Mouse (Mus musculus) limb, embryonic 10.5 days (tissue): Measurements from ENCODE around the gene Dnah14. TPM values are rescaled to one million over a fixed set of nuclear protein-coding genes. Genes with fewer than 3 reads are reported as not detected.

ENCODE experiments used
- DNase-seq: peaks from one replicate; pipeline ENCODE4 v3.0.0-alpha.2; 2017; ENCODE audit warnings: low spot score
- H3K27ac ChIP-seq: fragments of 300-500 bp; sonication (generic); 2 replicates; pipeline ENCODE4 v1.5.1; 2016; ENCODE audit warnings: mild to moderate bottlenecking
- H3K27me3 ChIP-seq: fragments of 300-500 bp; sonication (generic); 2 replicates; pipeline ENCODE4 v1.6.1; 2016; ENCODE audit warnings: low read depth, mild to moderate bottlenecking; ENCODE audit not compliant: poor library complexity, severe bottlenecking
- H3K36me3 ChIP-seq: fragments of 300-500 bp; sonication (generic); 2 replicates; pipeline ENCODE4 v1.6.1; 2016; ENCODE audit warnings: mild to moderate bottlenecking, moderate library complexity
- H3K4me1 ChIP-seq: fragments of 300-500 bp; sonication (generic); 2 replicates; pipeline ENCODE4 v1.6.1; 2016
- H3K4me3 ChIP-seq: fragments of 300-500 bp; sonication (generic); 2 replicates; pipeline ENCODE4 v1.5.1; 2016; ENCODE audit warnings: mild to moderate bottlenecking, moderate library complexity
- H3K9me3 ChIP-seq: fragments of 300-500 bp; sonication (generic); replicated peaks from 2 replicates; pipeline ENCODE4 v1.6.1; 2016; ENCODE audit warnings: mild to moderate bottlenecking
- WGBS: fragments of 180-500 bp; shearing (Covaris S2); methylation state at CpG from one replicate; pipeline ENCODE4 v1.1.7; 2016; 5-methylcytosine and 5-hydroxymethylcytosine counted together
- polyA plus RNA-seq: library from polyadenylated mRNA; unstranded; fragments of >200 nt; fragmentation: Nextera tagmentation; extraction: Ambion mirVana; gene quantifications from 2 replicates; pipeline ENCODE4 v1.2.1, GENCODE M21; 2016

The Dnah14 gene
- polyA plus RNA-seq, 1 experiment from 2014 or later: 1.7 TPM

- Histone ChIP-seq H3K36me3 (peaks cover 35% of the 10 kb centered on the region), H3K4me1 (peaks cover 37% of the 10 kb centered on the region), H3K4me3 (peak overlapping the region; percentile 98), H3K27ac (no peak overlapping the region), H3K9me3 (no peaks in the 10 kb centered on the region), H3K27me3 (no peaks in the 10 kb centered on the region)
- 16% methylated on average over 6 of the region's 6 CpGs for WGBS
- no peak for DNase-seq
Measured at GRCm38 (mm10) chr1:181839746-181840366, 263.5 kb downstream of the Dnah14 start.

DNA sequence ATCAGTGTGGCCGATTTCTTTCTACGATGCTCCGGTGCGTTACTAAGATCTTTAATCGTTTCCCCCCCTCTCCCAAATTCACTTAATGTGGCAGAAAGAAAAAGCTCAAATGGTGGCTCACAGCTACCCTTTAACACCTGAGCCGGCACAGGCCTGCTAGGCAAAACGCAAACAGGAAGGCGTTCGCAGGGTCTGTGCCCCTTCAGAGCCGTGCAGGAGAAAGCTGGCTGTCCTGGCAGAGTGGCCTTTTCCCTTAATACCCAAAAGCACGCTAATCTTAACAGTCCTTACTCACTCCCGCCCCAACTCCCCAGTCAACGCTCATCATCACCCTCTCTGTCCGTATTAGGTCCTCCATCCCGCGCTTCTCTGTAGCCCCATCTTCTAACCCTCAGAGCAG lies 265.0 kb downstream of the Dnah14 start:
- no peak for DNase-seq
- H3K36me3 ChIP-seq: peaks cover 19% of the 10 kb centered on the region
- no peaks in the 10 kb centered on the region for H3K9me3 ChIP-seq
- peak overlapping the region; percentile 98 for H3K4me3 ChIP-seq
- under 1% methylated on average over 16 of the region's 16 CpGs for WGBS
- peaks cover 37% of the 10 kb centered on the region for H3K4me1 ChIP-seq
- no peaks in the 10 kb centered on the region for H3K27me3 ChIP-seq
- peak overlapping the region; percentile 98 for H3K27ac ChIP-seq

- Histone ChIP-seq H3K27ac (peak overlapping the region; percentile 98), H3K4me1 (peaks cover 37% of the 10 kb centered on the region), H3K9me3 (no peaks in the 10 kb centered on the region), H3K27me3 (no peaks in the 10 kb centered on the region), H3K4me3 (peak overlapping the region; percentile 98), H3K36me3 (peaks cover 12% of the 10 kb centered on the region)
- WGBS: under 1% methylated on average over 110 of the region's 113 CpGs
- peak; percentile 94 for DNase-seq
Measured at GRCm38 (mm10) chr1:181841864-181842672, 265.7 kb downstream of the Dnah14 start.

- peak within 1 kb of the TSS; percentile 98 for H3K4me3 ChIP-seq
- under 1% methylated on average over 14 of the region's 14 CpGs for WGBS
- H3K27ac ChIP-seq: peak within 1 kb of the TSS; percentile 98
- peaks cover 37% of the 10 kb centered on the region for H3K4me1 ChIP-seq
- DNase-seq: peak; percentile 54
- H3K27me3 ChIP-seq: no peaks in the 10 kb centered on the region
- H3K9me3 ChIP-seq: no peaks in the 10 kb centered on the region
- peaks cover 5% of the 10 kb centered on the region for H3K36me3 ChIP-seq
Measured at GRCm38 (mm10) chr1:181842781-181843180, 266.4 kb downstream of the Dnah14 start, which contains the start of gene Lbr. Gene Lbr (minus strand): TSS chr1:181843046.

GRCm38 (mm10) chr1:181844874-181845547 lies 268.7 kb downstream of the Dnah14 start:
- Histone ChIP-seq H3K36me3 (no peaks in the 10 kb centered on the region), H3K4me3 (no peak overlapping the region), H3K4me1 (peaks cover 28% of the 10 kb centered on the region), H3K27ac (no peak overlapping the region), H3K9me3 (no peaks in the 10 kb centered on the region), H3K27me3 (no peaks in the 10 kb centered on the region)
- no peak for DNase-seq
- 74% methylated on average over 15 of the region's 15 CpGs for WGBS

DNA sequence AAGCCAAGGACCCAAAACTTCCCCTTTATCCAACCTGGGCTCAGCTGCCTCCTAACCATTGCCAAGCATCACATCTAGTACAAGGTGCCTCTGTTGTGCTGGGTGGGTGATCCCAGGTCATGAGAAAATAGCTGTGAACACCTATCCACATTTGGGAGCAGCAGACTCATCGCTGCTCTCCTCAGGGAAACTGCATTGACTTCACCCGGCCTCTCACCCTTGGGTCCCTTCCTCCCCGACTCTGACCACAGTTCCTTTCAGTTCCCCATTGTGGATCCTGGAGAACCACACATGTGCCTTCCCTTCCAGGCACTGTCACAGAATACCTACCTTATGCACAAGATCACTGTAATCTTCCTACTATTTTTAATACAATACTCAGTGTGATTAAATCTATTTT lies 269.4 kb downstream of the Dnah14 start:
- DNase-seq: no peak
- peaks cover 20% of the 10 kb centered on the region for H3K4me1 ChIP-seq
- no peak overlapping the region for H3K4me3 ChIP-seq
- H3K36me3 ChIP-seq: no peaks in the 10 kb centered on the region
- no peaks in the 10 kb centered on the region for H3K9me3 ChIP-seq
- WGBS: 97% methylated on average over 3 of the region's 3 CpGs
- H3K27me3 ChIP-seq: no peaks in the 10 kb centered on the region
- H3K27ac ChIP-seq: no peak overlapping the region

DNA sequence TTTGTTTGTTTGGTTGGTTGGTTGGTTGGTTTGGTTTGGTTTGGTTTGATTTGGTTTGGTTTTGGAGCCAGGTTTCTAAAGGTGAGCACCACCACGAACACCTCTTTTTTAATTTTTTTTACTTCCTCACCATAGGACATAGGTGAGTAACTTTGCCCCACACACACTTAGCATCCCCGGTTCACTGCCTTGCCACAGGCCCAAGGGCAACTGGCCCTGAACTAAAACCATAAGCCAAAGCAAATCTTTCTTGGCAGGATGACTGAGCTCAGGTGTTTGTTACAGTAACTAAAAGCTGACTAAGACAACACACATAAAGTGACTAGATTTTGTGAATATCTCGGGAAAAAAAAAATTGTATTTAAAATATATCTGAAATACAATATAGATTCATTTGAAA lies 271.0 kb downstream of the Dnah14 start:
- Histone ChIP-seq H3K36me3 (no peaks in the 10 kb centered on the region), H3K4me3 (no peak overlapping the region), H3K9me3 (no peaks in the 10 kb centered on the region), H3K4me1 (peaks cover 13% of the 10 kb centered on the region), H3K27me3 (no peaks in the 10 kb centered on the region), H3K27ac (no peak overlapping the region)
- DNase-seq: no peak
- WGBS: 94% methylated on average over 3 of the region's 3 CpGs

DNA sequence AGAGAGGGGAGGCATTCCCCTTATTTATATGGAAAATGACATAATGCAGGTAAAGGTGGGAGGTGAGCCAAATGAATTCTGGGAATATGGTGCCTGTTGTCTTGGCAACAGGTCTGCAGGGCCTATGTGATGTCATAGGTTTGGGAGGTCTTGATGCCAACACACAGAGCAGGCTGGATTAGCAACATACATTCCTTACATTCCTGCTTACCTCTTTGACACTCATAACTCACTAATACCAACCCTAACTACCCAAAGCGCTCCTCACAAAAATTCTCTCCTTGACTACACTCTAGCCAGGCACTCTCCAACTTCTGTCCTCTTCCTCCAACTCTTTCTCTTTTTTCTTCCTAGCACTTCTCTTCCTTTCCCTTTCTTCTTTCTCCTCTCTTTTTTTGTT lies 271.9 kb downstream of the Dnah14 start:
- H3K27ac ChIP-seq: no peak overlapping the region

GRCm38 (mm10) chr1:181850441-181850840 lies 274.1 kb downstream of the Dnah14 start:
- Histone ChIP-seq H3K27ac (no peak overlapping the region), H3K4me3 (no peak overlapping the region), H3K4me1 (peaks cover 14% of the 10 kb centered on the region), H3K9me3 (no peaks in the 10 kb centered on the region), H3K36me3 (no peaks in the 10 kb centered on the region), H3K27me3 (peaks cover 7% of the 10 kb centered on the region; the same call in 1 of the 2 replicates)
- DNase-seq: no peak
- 57% methylated on average over 4 of the region's 4 CpGs for WGBS

More for the DNA sequence above, 271.9 kb downstream of the Dnah14 start:
- DNase-seq: no peak
- Histone ChIP-seq H3K27me3 (peaks cover 6% of the 10 kb centered on the region; the same call in 1 of the 2 replicates), H3K4me3 (no peak overlapping the region), H3K36me3 (no peaks in the 10 kb centered on the region), H3K4me1 (peaks cover 14% of the 10 kb centered on the region), H3K9me3 (no peaks in the 10 kb centered on the region)
- WGBS: 88% methylated on average over 1 of the region's 1 CpGs

DNA sequence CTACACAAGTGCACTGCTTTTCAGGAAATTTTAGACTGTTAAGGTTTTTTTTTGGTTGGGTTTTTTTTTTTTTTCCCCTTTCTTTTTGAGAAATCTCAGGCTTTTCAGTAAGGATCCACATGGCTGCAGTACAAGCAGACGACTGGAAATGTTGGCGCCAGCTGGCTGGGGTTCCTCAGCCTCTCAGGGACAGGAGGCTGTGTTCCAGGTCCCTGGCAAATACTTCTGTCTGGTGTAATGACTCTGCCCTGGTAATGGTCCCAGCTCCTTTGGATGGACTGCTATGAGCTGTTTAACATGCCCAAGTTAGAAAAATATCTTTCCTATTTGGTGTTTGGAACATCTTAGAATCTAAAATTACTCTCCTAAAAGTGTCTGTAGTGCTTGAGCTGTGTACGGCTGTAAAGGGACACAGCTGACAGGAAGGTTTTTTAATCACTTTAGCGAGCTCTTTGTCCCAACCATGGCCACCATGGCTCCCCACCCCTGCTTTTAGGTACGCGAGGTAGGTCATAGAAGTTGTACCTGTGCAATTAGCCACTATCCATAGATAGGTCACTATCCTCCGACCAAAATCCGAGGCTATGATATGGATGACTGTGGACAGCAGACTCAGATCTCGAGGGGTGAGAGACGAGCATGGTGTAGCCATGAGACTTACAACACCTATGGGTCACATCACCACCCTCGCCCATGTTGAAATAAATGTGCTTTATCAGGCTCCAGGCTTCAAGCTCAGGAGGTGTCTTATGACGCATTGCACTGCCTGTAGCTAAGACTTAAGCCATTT lies 275.4 kb downstream of the Dnah14 start:
- no peaks in the 10 kb centered on the region for H3K36me3 ChIP-seq
- no peak overlapping the region for H3K4me3 ChIP-seq
- WGBS: 92% methylated on average over 12 of the region's 12 CpGs
- peaks cover 7% of the 10 kb centered on the region; the same call in 1 of the 2 replicates for H3K27me3 ChIP-seq
- H3K27ac ChIP-seq: no peak overlapping the region
- no peaks in the 10 kb centered on the region for H3K9me3 ChIP-seq
- DNase-seq: no peak
- peaks cover 14% of the 10 kb centered on the region for H3K4me1 ChIP-seq

DNA sequence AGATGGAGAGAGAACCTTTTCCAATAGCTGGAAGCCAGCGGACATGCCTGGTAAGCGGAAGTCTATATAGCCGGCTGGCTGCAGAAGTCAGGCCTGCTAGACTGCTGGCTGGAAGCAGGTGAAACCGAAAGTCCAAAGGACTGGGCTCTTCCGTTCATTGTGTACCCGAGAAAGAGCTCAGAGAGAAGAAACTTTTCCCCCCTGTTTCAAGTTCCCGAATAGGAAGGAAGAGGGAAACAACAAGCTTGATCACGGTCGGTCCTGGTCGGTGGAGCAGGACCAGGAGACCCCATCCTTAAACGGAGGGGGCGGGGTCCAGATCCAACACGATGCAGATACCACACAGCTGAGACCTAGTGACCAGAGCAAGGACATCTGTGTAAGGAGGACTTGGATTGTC lies 276.1 kb downstream of the Dnah14 start:
- no peaks in the 10 kb centered on the region for H3K36me3 ChIP-seq
- peaks cover 7% of the 10 kb centered on the region; the same call in 1 of the 2 replicates for H3K27me3 ChIP-seq
- no peaks in the 10 kb centered on the region for H3K9me3 ChIP-seq
- WGBS: 44% methylated on average over 13 of the region's 13 CpGs
- H3K4me3 ChIP-seq: 0 out of 2 replicates have a peak overlapping the region, but pooled peaks have one; percentile 34
- H3K4me1 ChIP-seq: peaks cover 14% of the 10 kb centered on the region
- DNase-seq: no peak
- H3K27ac ChIP-seq: 0 out of 2 replicates have a peak overlapping the region, but pooled peaks have one; percentile 11

DNA sequence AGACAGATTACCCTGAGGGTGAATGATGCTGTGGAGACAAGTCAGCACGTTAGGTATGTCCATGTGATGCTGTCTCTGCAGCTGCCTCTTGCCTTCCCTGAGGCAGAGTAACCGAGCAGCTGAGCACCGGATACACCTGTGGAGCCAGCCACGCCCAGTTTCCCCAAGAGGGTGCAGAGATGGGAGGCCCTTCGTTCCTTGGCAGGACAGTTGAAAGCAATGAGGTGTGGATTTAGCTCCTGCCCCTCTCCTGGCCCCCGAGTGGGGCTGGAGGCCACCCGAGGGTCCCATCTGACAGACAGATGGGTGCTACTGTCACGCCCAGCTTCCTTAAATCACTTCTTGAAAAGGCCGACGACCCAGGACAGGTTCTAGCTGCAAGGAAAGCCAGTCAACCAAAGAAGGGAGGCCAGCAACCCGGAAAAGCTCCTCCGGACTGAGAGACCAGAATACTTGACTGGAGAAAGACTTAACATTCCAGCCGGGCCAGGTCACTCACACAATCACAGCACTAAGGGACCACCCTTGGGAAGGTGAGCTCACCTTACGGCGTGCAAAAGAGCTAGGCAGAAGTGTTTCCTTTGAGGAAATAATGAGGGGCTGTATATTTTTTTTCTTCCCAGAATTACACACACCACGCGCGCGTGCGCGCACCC lies 276.9 kb downstream of the Dnah14 start:
- no peaks in the 10 kb centered on the region for H3K9me3 ChIP-seq
- H3K27ac ChIP-seq: 0 out of 2 replicates have a peak overlapping the region, but pooled peaks have one; percentile 46
- peak overlapping the region; percentile 34 for H3K4me3 ChIP-seq
- peak; percentile 43 for DNase-seq
- WGBS: 10% methylated on average over 18 of the region's 21 CpGs
- peaks cover 12% of the 10 kb centered on the region for H3K4me1 ChIP-seq
- no peaks in the 10 kb centered on the region for H3K36me3 ChIP-seq
- H3K27me3 ChIP-seq: peaks cover 7% of the 10 kb centered on the region; the same call in 1 of the 2 replicates
